Mouse (Mus musculus): ENCODE data around the gene Pkp3. TPM values are rescaled to one million over a fixed set of nuclear protein-coding genes. Genes with fewer than 3 reads are reported as not detected.

Pkp3 gene
- polyA plus RNA-seq, 1 experiment: 47.7 TPM

- WGBS: 75% methylated on average over 7 of the region's 7 CpGs
- peaks cover 2% of the 10 kb centered on the region; the same call in 1 of the 2 replicates for H3K4me1 ChIP-seq (ENCODE audit: control insufficient read depth, insufficient read depth, low read length)
- TF ChIP-seq POLR2A (IDR thresholded peaks at IDR 0.05; ENCODE audit: borderline replicate concordance, extremely low read depth, low read depth, low read length) (no peak), CTCF (IDR thresholded peaks at IDR 0.05; ENCODE audit: insufficient read depth, low read length) (no peak)
- no peak for DNase-seq
- H3K4me3 ChIP-seq (replicated peaks; ENCODE audit: extremely low read depth, low read depth, low read length): no peak overlapping the region
Observed at GRCm38 (mm10) chr7:141064576-141064975, 13.4 kb upstream of the Pkp3 start.

- WGBS: 81% methylated on average over 19 of the region's 19 CpGs
- DNase-seq: no peak
- Histone ChIP-seq H3K4me1 (ENCODE audit: control insufficient read depth, insufficient read depth, low read length) (no peaks in the 10 kb centered on the region), H3K4me3 (replicated peaks; ENCODE audit: extremely low read depth, low read depth, low read length) (no peak overlapping the region)
- no peak for TF ChIP-seq POLR2A (IDR thresholded peaks at IDR 0.05; ENCODE audit: borderline replicate concordance, extremely low read depth, low read depth, low read length)
- no peak for TF ChIP-seq CTCF (IDR thresholded peaks at IDR 0.05; ENCODE audit: insufficient read depth, low read length)
Observed at GRCm38 (mm10) chr7:141068351-141068750, 9.7 kb upstream of the Pkp3 start.

GRCm38 (mm10) chr7:141070058-141070862 is 7.8 kb upstream of the Pkp3 start:
- H3K4me3 ChIP-seq (replicated peaks; ENCODE audit: extremely low read depth, low read depth, low read length): peak overlapping the region; percentile 64
- 3% methylated on average over 51 of the region's 51 CpGs for WGBS
- peak; percentile 68 for DNase-seq
- H3K4me1 ChIP-seq (ENCODE audit: control insufficient read depth, insufficient read depth, low read length): no peaks in the 10 kb centered on the region
- no peak for TF ChIP-seq POLR2A (IDR thresholded peaks at IDR 0.05; ENCODE audit: borderline replicate concordance, extremely low read depth, low read depth, low read length)
- peak; percentile 77 for TF ChIP-seq CTCF (IDR thresholded peaks at IDR 0.05; ENCODE audit: insufficient read depth, low read length)

GRCm38 (mm10) chr7:141072017-141072745 is 5.8 kb upstream of the Pkp3 start:
- no peaks in the 10 kb centered on the region for H3K4me1 ChIP-seq (ENCODE audit: control insufficient read depth, insufficient read depth, low read length)
- 16% methylated on average over 23 of the region's 23 CpGs for WGBS
- no peak for DNase-seq
- TF ChIP-seq CTCF (IDR thresholded peaks at IDR 0.05; ENCODE audit: insufficient read depth, low read length): peak; percentile 74
- TF ChIP-seq POLR2A (IDR thresholded peaks at IDR 0.05; ENCODE audit: borderline replicate concordance, extremely low read depth, low read depth, low read length): no peak
- no peak overlapping the region for H3K4me3 ChIP-seq (replicated peaks; ENCODE audit: extremely low read depth, low read depth, low read length)

- 71% methylated on average over 4 of the region's 4 CpGs for WGBS
- TF ChIP-seq CTCF (IDR thresholded peaks at IDR 0.05; ENCODE audit: insufficient read depth, low read length): no peak
- no peak for TF ChIP-seq POLR2A (IDR thresholded peaks at IDR 0.05; ENCODE audit: borderline replicate concordance, extremely low read depth, low read depth, low read length)
- H3K4me3 ChIP-seq (replicated peaks; ENCODE audit: extremely low read depth, low read depth, low read length): no peak overlapping the region
Observed at GRCm38 (mm10) chr7:141073782-141074181, 4.2 kb upstream of the Pkp3 start.

DNA sequence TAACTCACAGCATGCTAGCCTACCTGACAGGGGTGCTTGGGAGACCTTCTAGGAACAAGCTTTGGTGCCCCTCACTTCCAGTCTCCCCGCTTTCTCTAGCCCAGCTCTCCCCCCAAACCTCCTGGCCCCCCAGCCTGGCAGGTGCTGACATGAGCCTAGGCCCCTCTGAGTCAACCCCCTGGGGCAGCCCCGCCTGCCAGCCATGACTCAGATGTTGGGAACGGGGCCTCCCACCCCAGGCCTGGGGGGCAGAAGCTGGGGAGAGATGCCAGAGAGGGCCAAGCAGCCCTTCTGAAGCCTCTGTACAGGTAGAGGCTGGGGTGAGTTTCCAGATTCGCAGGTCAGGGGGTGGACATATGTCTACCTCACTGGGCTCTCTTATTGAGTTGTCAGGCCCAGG is 858 bp downstream of the Pkp3 start:
- Histone ChIP-seq H3K4me1 (ENCODE audit: control insufficient read depth, insufficient read depth, low read length) (no peaks in the 10 kb centered on the region), H3K4me3 (replicated peaks; ENCODE audit: extremely low read depth, low read depth, low read length) (no peak overlapping the region)
- TF ChIP-seq CTCF (IDR thresholded peaks at IDR 0.05; ENCODE audit: insufficient read depth, low read length): no peak
- TF ChIP-seq POLR2A (IDR thresholded peaks at IDR 0.05; ENCODE audit: borderline replicate concordance, extremely low read depth, low read depth, low read length): no peak
- 90% methylated on average over 4 of the region's 4 CpGs for WGBS
- no peak for DNase-seq

More at GRCm38 (mm10) chr7:141073782-141074181, 4.2 kb upstream of the Pkp3 start:
- no peak for DNase-seq
- no peaks in the 10 kb centered on the region for H3K4me1 ChIP-seq (ENCODE audit: control insufficient read depth, insufficient read depth, low read length)

DNA sequence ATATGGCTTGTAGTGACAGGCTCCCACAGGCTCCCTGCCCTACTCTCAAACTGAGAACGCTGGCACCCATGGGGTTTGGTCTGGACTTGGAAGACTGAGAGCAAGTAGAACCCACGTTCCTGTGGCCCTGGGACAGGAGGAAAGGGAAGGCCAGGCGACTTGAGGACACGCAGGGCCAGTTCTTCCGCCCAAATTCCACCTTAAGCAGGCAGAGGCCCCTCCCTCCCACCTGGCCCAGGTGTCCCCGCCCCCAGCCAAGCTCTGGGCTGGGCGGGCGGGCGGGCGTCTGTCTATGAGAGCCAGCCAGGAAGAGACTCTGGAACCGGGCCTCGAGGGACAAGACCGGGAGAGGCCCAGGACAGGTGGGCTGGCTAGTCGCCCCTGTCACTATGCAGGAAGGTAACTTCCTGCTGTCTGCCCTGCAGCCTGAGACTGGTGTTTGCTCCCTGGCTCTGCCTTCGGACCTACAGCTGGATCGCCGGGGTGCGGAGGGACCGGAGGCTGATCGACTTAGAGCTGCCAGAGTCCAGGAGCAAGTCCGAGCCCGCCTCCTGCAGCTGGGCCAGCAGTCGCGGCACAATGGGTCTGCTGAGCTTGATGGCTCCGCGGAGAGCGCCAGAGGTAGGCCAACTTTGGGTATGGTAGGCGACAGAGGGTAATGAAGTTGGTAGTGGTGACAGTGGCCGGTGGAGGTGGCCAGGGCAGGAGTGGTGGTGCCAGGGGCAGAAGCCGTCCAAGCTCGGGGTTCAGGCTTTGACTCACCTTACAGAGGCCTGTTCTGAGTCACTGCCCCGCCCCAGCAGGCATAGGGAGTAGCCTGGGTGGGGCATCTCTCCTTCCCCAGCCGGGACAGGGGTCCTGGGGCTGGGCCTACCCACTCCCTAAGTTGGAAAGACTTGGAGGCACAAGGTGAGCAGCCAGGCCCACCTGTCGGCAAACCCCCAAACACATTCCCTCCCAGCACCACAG is 1.7 kb downstream of the Pkp3 start:
- Histone ChIP-seq H3K4me3 (replicated peaks; ENCODE audit: extremely low read depth, low read depth, low read length) (peak overlapping the region; percentile 77), H3K4me1 (ENCODE audit: control insufficient read depth, insufficient read depth, low read length) (no peaks in the 10 kb centered on the region)
- 42% methylated on average over 34 of the region's 34 CpGs for WGBS
- peak; percentile 62 for DNase-seq
- TF ChIP-seq POLR2A (IDR thresholded peaks at IDR 0.05; ENCODE audit: borderline replicate concordance, extremely low read depth, low read depth, low read length): peak; percentile 38; the same call in 1 of the 2 replicates
- TF ChIP-seq CTCF (IDR thresholded peaks at IDR 0.05; ENCODE audit: insufficient read depth, low read length): no peak

GRCm38 (mm10) chr7:141087894-141088293 is 9.9 kb downstream of the Pkp3 start:
- TF ChIP-seq CTCF (IDR thresholded peaks at IDR 0.05; ENCODE audit: insufficient read depth, low read length) (no peak), POLR2A (IDR thresholded peaks at IDR 0.05; ENCODE audit: borderline replicate concordance, extremely low read depth, low read depth, low read length) (no peak)
- Histone ChIP-seq H3K4me1 (ENCODE audit: control insufficient read depth, insufficient read depth, low read length) (no peaks in the 10 kb centered on the region), H3K4me3 (replicated peaks; ENCODE audit: extremely low read depth, low read depth, low read length) (no peak overlapping the region)
- DNase-seq: no peak
- WGBS: 17% methylated on average over 8 of the region's 8 CpGs

DNA sequence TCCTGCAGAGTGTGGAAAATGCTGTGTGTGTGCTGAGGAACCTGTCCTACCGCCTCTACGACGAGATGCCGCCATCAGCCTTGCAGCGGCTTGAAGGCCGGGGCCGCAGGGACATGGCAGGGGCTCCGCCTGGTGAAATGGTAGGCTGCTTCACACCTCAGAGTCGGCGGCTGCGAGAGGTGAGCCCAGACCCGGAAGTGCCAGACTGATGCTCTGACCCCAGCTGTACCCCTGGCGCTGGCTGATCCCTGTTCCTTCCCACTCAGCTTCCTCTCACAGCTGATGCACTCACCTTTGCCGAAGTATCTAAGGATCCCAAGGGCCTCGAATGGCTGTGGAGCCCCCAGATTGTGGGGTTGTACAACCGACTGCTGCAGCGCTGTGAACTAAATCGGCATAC is 10.5 kb downstream of the Pkp3 start:
- 14% methylated on average over 18 of the region's 18 CpGs for whole genome bisulfite sequencing
- no peak for DNase-seq
- Histone ChIP-seq H3K4me3 (replicated peaks; ENCODE audit: extremely low read depth, low read depth, low read length) (no peak overlapping the region), H3K4me1 (ENCODE audit: control insufficient read depth, insufficient read depth, low read length) (no peaks in the 10 kb centered on the region)
- no peak for TF ChIP-seq POLR2A (IDR thresholded peaks at IDR 0.05; ENCODE audit: borderline replicate concordance, extremely low read depth, low read depth, low read length)
- TF ChIP-seq CTCF (IDR thresholded peaks at IDR 0.05; ENCODE audit: insufficient read depth, low read length): no peak

Data from lung, adult 2 months (tissue).